Mouse (Mus musculus): ENCODE measurements at regions not wholly inside any gene's neighbourhood (a gene's known extent, or its start where the extent isn't known, plus 50 kb on each side); places are given as distances from the start of the nearest gene placed in this dataset.

DNA sequence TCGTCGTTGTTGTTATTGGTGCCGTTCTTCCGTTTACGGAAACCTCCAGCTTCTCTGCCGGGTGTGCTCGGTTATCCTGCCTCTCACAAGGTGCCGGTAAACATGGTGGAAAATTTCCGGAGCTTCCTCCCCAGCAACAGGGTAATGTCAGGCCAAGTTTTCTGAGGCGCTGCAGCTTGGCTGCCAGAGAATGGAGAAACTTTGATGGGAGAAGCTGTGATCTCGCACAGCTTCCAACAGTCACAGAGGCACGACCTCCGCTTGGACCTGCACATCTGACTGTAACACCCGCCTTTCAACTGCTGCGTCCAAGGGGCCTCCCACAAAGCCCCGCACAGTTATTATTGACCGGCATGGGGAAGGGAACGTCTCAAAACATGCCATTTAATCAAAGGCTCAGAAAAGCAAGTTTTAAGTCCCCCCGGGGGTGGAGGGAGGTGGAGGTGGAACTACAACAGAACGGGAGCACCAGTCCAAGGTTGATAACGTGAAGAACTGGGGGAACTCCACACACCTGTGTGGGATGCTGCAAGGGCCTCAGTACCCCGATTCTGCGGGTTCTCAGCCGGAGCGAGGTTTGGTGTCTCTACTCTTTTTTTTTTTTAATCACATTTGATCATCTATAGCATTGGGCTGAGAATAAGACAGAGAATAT is 299.1 kb downstream of the Vrk1 start:
- DNase-seq (ENCODE audit: low spot score) (no peak), ATAC-seq (ENCODE audit: insufficient read depth, low FRiP score, low TSS enrichment) (no peak)
- H3K36me3 ChIP-seq (ENCODE audit: control insufficient read depth, insufficient read depth, low read length), result no peaks in the 10 kb centered on the region
- WGBS, result 81% methylated on average over 25 of the region's 25 CpGs
- no peaks in the 10 kb centered on the region for H3K27me3 ChIP-seq (ENCODE audit: control insufficient read depth, insufficient read depth, low read length)
- no peak overlapping the region for H3K9ac ChIP-seq (ENCODE audit: low read length)
- no peak overlapping the region for H3K4me3 ChIP-seq (ENCODE audit: low read depth, low read length)
- H3K27ac ChIP-seq (ENCODE audit: low read depth, low read length), result no peak overlapping the region
- H3K4me1 ChIP-seq (ENCODE audit: control insufficient read depth, insufficient read depth, low read length), result 0 out of 2 replicates have a peak, but pooled peaks cover 4% of the 10 kb centered on the region
- no peak overlapping the region for H3K4me2 ChIP-seq (ENCODE audit: low read depth)
- H3K9me3 ChIP-seq (ENCODE audit: control insufficient read depth, low read length), result no peaks in the 10 kb centered on the region

DNA sequence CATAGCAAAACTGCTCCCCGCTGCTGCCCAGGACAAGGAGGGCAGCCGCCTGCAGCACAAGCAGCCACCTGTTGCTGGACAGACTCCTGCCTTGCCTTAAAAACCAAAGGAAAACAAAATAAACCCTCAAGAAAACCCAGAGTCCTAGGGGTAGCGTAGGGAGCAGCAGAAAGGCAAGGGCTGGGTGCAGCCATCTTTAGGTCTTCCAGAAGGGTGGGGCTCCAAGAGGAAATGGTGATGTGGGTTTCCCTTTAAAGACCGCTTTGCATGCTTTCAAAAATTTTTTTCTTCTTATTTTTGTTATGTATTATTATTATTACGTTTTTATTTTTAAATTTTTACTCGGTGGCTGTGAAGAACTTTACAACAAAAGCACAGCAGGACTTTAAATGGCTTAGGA is 300.1 kb downstream of the Vrk1 start:
- H3K4me2 ChIP-seq (ENCODE audit: low read depth), result peak overlapping the region; percentile 76
- H3K27ac ChIP-seq (ENCODE audit: low read depth, low read length), result no peak overlapping the region
- 0 out of 2 replicates have a peak, but pooled peaks cover 4% of the 10 kb centered on the region for H3K4me1 ChIP-seq (ENCODE audit: control insufficient read depth, insufficient read depth, low read length)
- ATAC-seq (ENCODE audit: insufficient read depth, low FRiP score, low TSS enrichment), result no peak
- H3K27me3 ChIP-seq (ENCODE audit: control insufficient read depth, insufficient read depth, low read length), result no peaks in the 10 kb centered on the region
- no peak overlapping the region for H3K4me3 ChIP-seq (ENCODE audit: low read depth, low read length)
- no peak overlapping the region for H3K9ac ChIP-seq (ENCODE audit: low read length)
- WGBS, result 38% methylated on average over 6 of the region's 6 CpGs
- H3K9me3 ChIP-seq (ENCODE audit: control insufficient read depth, low read length), result no peaks in the 10 kb centered on the region
- DNase-seq (ENCODE audit: low spot score), result no peak
- no peaks in the 10 kb centered on the region for H3K36me3 ChIP-seq (ENCODE audit: control insufficient read depth, insufficient read depth, low read length)

DNA sequence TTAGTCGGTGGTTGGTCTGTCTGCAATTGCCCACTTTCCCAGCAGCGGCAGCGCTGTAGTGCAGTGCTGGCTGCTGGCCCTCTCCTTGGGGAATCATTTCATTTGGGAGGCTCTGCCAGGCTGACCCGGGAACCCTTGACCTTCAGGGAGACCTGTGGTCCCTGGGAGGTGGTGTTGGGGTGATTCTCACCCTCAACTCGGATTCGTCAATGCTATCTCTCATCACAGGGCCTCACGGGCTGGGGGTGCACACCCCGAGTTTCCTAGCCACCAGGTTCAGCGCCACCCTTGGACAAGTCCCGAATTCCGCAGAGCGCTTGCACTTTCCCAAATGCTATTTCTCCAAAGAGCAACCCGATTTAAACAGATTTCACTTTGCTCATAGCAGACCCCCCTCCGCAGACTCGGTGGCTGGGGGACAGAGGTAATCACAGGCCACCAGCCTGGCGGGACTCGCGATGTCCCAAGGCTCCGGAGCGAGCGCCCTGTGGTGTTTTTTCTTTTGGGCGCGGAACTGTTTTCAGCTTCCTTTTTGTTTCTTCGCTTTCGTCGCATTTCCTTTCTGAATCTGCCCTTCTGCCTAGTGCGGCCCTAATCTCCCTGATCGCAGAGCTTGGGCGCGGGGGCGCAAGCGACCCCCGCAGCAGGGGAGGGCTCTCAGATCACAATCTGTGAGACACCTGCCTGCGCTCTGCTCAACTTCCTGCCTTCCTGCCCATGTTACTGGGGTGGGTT is 300.7 kb downstream of the Vrk1 start:
- peak; percentile 39 for DNase-seq (ENCODE audit: low spot score)
- Histone ChIP-seq H3K9me3 (ENCODE audit: control insufficient read depth, low read length) (no peaks in the 10 kb centered on the region), H3K9ac (ENCODE audit: low read length) (peak overlapping the region; percentile 44; the same call in 1 of the 2 replicates), H3K4me3 (ENCODE audit: low read depth, low read length) (peak overlapping the region; percentile 31), H3K4me1 (ENCODE audit: control insufficient read depth, insufficient read depth, low read length) (0 out of 2 replicates have a peak, but pooled peaks cover 4% of the 10 kb centered on the region), H3K27ac (ENCODE audit: low read depth, low read length) (no peak overlapping the region), H3K27me3 (ENCODE audit: control insufficient read depth, insufficient read depth, low read length) (no peaks in the 10 kb centered on the region), H3K4me2 (ENCODE audit: low read depth) (peak overlapping the region; percentile 76), H3K36me3 (ENCODE audit: control insufficient read depth, insufficient read depth, low read length) (no peaks in the 10 kb centered on the region)
- ATAC-seq (ENCODE audit: insufficient read depth, low FRiP score, low TSS enrichment), result no peak
- 1% methylated on average over 34 of the region's 34 CpGs for WGBS

DNA sequence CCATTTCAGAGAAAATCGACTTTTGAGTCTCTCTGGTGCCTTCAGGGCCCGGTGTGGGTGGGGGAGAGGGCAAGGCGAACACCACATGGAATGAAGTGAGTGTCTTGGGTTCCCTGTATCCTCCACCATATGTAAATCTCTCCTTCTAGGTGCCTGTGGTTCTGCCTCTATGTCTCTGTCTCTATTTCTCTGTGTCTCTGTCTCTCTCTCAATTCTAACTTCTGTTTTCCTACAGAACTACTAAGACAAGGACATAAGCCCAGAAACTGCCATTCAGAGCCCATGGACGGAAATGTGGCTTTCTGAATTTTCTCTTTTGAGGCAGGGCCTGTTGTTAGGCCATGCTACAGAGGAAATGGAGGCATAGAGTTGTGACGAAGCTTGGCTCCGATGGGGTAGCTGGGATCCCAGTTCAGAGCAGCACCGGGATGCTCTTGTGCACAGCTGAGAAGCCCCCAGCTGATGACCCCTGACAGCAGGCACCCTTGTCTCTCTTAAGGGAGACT is 301.3 kb downstream of the Vrk1 start:
- 0 out of 2 replicates have a peak overlapping the region, but pooled peaks have one; percentile 44 for H3K9ac ChIP-seq (ENCODE audit: low read length)
- 0 out of 2 replicates have a peak, but pooled peaks cover 4% of the 10 kb centered on the region for H3K4me1 ChIP-seq (ENCODE audit: control insufficient read depth, insufficient read depth, low read length)
- DNase-seq (ENCODE audit: low spot score) (no peak), ATAC-seq (ENCODE audit: insufficient read depth, low FRiP score, low TSS enrichment) (no peak)
- peak overlapping the region; percentile 31 for H3K4me3 ChIP-seq (ENCODE audit: low read depth, low read length)
- no peak overlapping the region for H3K27ac ChIP-seq (ENCODE audit: low read depth, low read length)
- H3K4me2 ChIP-seq (ENCODE audit: low read depth), result peak overlapping the region; percentile 76
- H3K36me3 ChIP-seq (ENCODE audit: control insufficient read depth, insufficient read depth, low read length), result no peaks in the 10 kb centered on the region
- no peaks in the 10 kb centered on the region for H3K27me3 ChIP-seq (ENCODE audit: control insufficient read depth, insufficient read depth, low read length)
- H3K9me3 ChIP-seq (ENCODE audit: control insufficient read depth, low read length), result no peaks in the 10 kb centered on the region
- WGBS, result 41% methylated on average over 7 of the region's 7 CpGs

- H3K4me2 ChIP-seq (ENCODE audit: low read depth), result no peak overlapping the region
- no peak overlapping the region for H3K27ac ChIP-seq (ENCODE audit: low read depth, low read length)
- H3K4me1 ChIP-seq (ENCODE audit: control insufficient read depth, insufficient read depth, low read length), result 0 out of 2 replicates have a peak, but pooled peaks cover 4% of the 10 kb centered on the region
- no peak overlapping the region for H3K9ac ChIP-seq (ENCODE audit: low read length)
- H3K27me3 ChIP-seq (ENCODE audit: control insufficient read depth, insufficient read depth, low read length), result no peaks in the 10 kb centered on the region
- no peaks in the 10 kb centered on the region for H3K36me3 ChIP-seq (ENCODE audit: control insufficient read depth, insufficient read depth, low read length)
- H3K9me3 ChIP-seq (ENCODE audit: control insufficient read depth, low read length), result no peaks in the 10 kb centered on the region
- 55% methylated on average over 17 of the region's 17 CpGs for WGBS
- no peak overlapping the region for H3K4me3 ChIP-seq (ENCODE audit: low read depth, low read length)
- DNase-seq (ENCODE audit: low spot score), result no peak
- ATAC-seq (ENCODE audit: insufficient read depth, low FRiP score, low TSS enrichment), result no peak
Measured at GRCm38 (mm10) chr12:106311831-106312600, 302.0 kb downstream of the Vrk1 start.

- H3K36me3 ChIP-seq (ENCODE audit: control insufficient read depth, insufficient read depth, low read length), result no peaks in the 10 kb centered on the region
- DNase-seq (ENCODE audit: low spot score) (no peak), ATAC-seq (ENCODE audit: insufficient read depth, low FRiP score, low TSS enrichment) (no peak)
- 87% methylated on average over 16 of the region's 16 CpGs for WGBS
- H3K9me3 ChIP-seq (ENCODE audit: control insufficient read depth, low read length), result no peaks in the 10 kb centered on the region
- H3K27ac ChIP-seq (ENCODE audit: low read depth, low read length), result no peak overlapping the region
- H3K4me2 ChIP-seq (ENCODE audit: low read depth), result no peak overlapping the region
- no peak overlapping the region for H3K9ac ChIP-seq (ENCODE audit: low read length)
- no peak overlapping the region for H3K4me3 ChIP-seq (ENCODE audit: low read depth, low read length)
- no peaks in the 10 kb centered on the region for H3K4me1 ChIP-seq (ENCODE audit: control insufficient read depth, insufficient read depth, low read length)
- 0 out of 2 replicates have a peak, but pooled peaks cover 3% of the 10 kb centered on the region for H3K27me3 ChIP-seq (ENCODE audit: control insufficient read depth, insufficient read depth, low read length)
Measured at GRCm38 (mm10) chr12:106317738-106318137, 307.7 kb downstream of the Vrk1 start.

- 0 out of 2 replicates have a peak, but pooled peaks cover 3% of the 10 kb centered on the region for H3K27me3 ChIP-seq (ENCODE audit: control insufficient read depth, insufficient read depth, low read length)
- H3K36me3 ChIP-seq (ENCODE audit: control insufficient read depth, insufficient read depth, low read length), result no peaks in the 10 kb centered on the region
- H3K27ac ChIP-seq (ENCODE audit: low read depth, low read length), result no peak overlapping the region
- DNase-seq (ENCODE audit: low spot score) (no peak), ATAC-seq (ENCODE audit: insufficient read depth, low FRiP score, low TSS enrichment) (no peak)
- H3K4me1 ChIP-seq (ENCODE audit: control insufficient read depth, insufficient read depth, low read length), result no peaks in the 10 kb centered on the region
- no peak overlapping the region for H3K4me3 ChIP-seq (ENCODE audit: low read depth, low read length)
- H3K4me2 ChIP-seq (ENCODE audit: low read depth), result no peak overlapping the region
- WGBS, result 88% methylated on average over 7 of the region's 7 CpGs
- no peaks in the 10 kb centered on the region for H3K9me3 ChIP-seq (ENCODE audit: control insufficient read depth, low read length)
- no peak overlapping the region for H3K9ac ChIP-seq (ENCODE audit: low read length)
Measured at GRCm38 (mm10) chr12:106321511-106321910, 311.5 kb downstream of the Vrk1 start.

DNA sequence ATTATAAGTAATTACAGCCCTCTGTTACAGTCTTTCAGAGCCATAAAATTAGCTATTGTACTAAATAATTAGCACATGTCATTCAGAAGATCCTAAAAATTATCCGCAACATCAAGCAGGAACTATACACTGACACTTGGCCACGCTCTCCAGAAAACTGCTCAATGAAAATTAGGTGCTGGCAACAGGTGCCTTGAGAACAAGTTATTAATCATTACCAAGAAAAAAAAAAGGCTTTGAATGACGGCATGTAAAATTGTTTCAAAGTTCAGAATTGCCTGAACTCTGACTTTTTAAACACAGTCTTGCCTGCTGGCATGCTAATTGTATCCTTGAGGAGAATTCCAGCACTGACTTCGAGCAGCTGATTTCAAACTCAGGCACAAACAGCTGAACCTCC is 316.6 kb downstream of the Vrk1 start:
- Histone ChIP-seq H3K4me2 (ENCODE audit: low read depth) (no peak overlapping the region), H3K4me3 (ENCODE audit: low read depth, low read length) (no peak overlapping the region), H3K9ac (ENCODE audit: low read length) (no peak overlapping the region), H3K27ac (ENCODE audit: low read depth, low read length) (no peak overlapping the region), H3K36me3 (ENCODE audit: control insufficient read depth, insufficient read depth, low read length) (no peaks in the 10 kb centered on the region), H3K27me3 (ENCODE audit: control insufficient read depth, insufficient read depth, low read length) (peaks cover 7% of the 10 kb centered on the region; the same call in 1 of the 2 replicates), H3K4me1 (ENCODE audit: control insufficient read depth, insufficient read depth, low read length) (no peaks in the 10 kb centered on the region), H3K9me3 (ENCODE audit: control insufficient read depth, low read length) (peaks cover 2% of the 10 kb centered on the region; the same call in 1 of the 2 replicates)
- DNase-seq (ENCODE audit: low spot score) (no peak), ATAC-seq (ENCODE audit: insufficient read depth, low FRiP score, low TSS enrichment) (no peak)
- WGBS, result 43% methylated on average over 4 of the region's 4 CpGs
